Mouse (Mus musculus) midbrain, embryonic 12.5 days (tissue): ENCODE data around the gene Zgrf1. TPM values are rescaled to one million over a fixed set of nuclear protein-coding genes. Genes with fewer than 3 reads are reported as not detected.

ENCODE experiments used
- ATAC-seq: fragments of 200-750 bp; cut with Nextera tagmentation; 2 replicates; pipeline ENCODE4 v1.8.0; 2017; ENCODE audit warnings: low read depth, moderate TSS enrichment, moderate library complexity; ENCODE audit not compliant: low FRiP score
- H3K27ac ChIP-seq: fragments of 300-500 bp; sonication (generic); replicated peaks from 2 replicates; pipeline ENCODE4 v1.5.1; 2016; ENCODE audit warnings: mild to moderate bottlenecking
- H3K27me3 ChIP-seq: fragments of 300-500 bp; sonication (generic); 2 replicates; pipeline ENCODE4 v1.6.1; 2016; ENCODE audit warnings: mild to moderate bottlenecking
- H3K36me3 ChIP-seq: fragments of 300-500 bp; sonication (generic); 2 replicates; pipeline ENCODE4 v1.6.1; 2016
- H3K4me1 ChIP-seq: fragments of 300-500 bp; sonication (generic); 2 replicates; pipeline ENCODE4 v1.6.1; 2016
- H3K4me2 ChIP-seq: fragments of 300-500 bp; sonication (generic); replicated peaks from 2 replicates; pipeline ENCODE4 v1.6.1; 2016; ENCODE audit warnings: mild to moderate bottlenecking, moderate library complexity
- H3K4me3 ChIP-seq: fragments of 300-500 bp; sonication (generic); 2 replicates; pipeline ENCODE4 v1.5.1; 2016; ENCODE audit warnings: mild to moderate bottlenecking
- H3K9ac ChIP-seq: fragments of 300-500 bp; sonication (generic); replicated peaks from 2 replicates; pipeline ENCODE4 v1.6.1; 2016; ENCODE audit warnings: mild to moderate bottlenecking, moderate library complexity
- H3K9me3 ChIP-seq: fragments of 300-500 bp; sonication (generic); 2 replicates; pipeline ENCODE4 v1.6.1; 2016; ENCODE audit warnings: mild to moderate bottlenecking
- whole genome bisulfite sequencing: fragments of 180-500 bp; shearing (Covaris S2); methylation state at CpG from one replicate; pipeline ENCODE4 v1.1.7; 2016; 5-methylcytosine and 5-hydroxymethylcytosine counted together
- polyA plus RNA-seq: library from polyadenylated mRNA; unstranded; fragments of >200 nt; fragmentation: Nextera tagmentation; extraction: Ambion mirVana; gene quantifications from 2 replicates; pipeline ENCODE4 v1.2.1, GENCODE M21; 2016

The Zgrf1 gene
- polyA plus RNA-seq, 1 experiment from 2014 or later = 16.9 TPM

DNA sequence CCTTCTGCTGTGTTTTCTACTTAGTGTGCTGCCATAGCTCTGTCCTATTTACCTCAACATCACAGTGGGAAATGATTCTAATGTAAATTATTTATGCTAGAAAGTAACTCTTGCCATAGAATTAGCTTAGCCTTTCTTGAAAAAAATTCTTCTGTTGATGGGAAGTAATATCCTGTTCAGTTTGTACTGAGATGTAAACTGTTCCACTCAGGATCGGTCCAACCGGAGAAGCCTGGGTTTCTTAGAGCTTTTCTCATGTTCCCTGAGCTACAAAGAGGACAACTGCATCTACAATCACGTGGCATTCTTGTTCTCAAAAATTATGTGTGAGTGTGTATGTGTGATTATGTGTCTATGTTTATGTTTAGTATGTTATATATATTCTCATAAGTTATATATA is 24.1 kb upstream of the Zgrf1 start:
- Histone ChIP-seq H3K9me3 (no peaks in the 10 kb centered on the region), H3K27ac (no peak overlapping the region), H3K4me1 (0 out of 2 replicates have a peak, but pooled peaks cover 4% of the 10 kb centered on the region), H3K9ac (no peak overlapping the region), H3K36me3 (no peaks in the 10 kb centered on the region), H3K4me3 (no peak overlapping the region), H3K4me2 (no peak overlapping the region), H3K27me3 (no peaks in the 10 kb centered on the region)
- WGBS = 77% methylated on average over 3 of the region's 3 CpGs
- ATAC-seq = no peak

GRCm38 (mm10) chr3:127529824-127530223 is 23.5 kb upstream of the Zgrf1 start:
- no peak overlapping the region for H3K4me2 ChIP-seq
- H3K9me3 ChIP-seq = no peaks in the 10 kb centered on the region
- no peak overlapping the region for H3K9ac ChIP-seq
- 0 out of 2 replicates have a peak, but pooled peaks cover 4% of the 10 kb centered on the region for H3K4me1 ChIP-seq
- no peak overlapping the region for H3K27ac ChIP-seq
- H3K27me3 ChIP-seq = no peaks in the 10 kb centered on the region
- WGBS = 79% methylated on average over 4 of the region's 4 CpGs
- no peak overlapping the region for H3K4me3 ChIP-seq
- ATAC-seq = no peak
- H3K36me3 ChIP-seq = no peaks in the 10 kb centered on the region

DNA sequence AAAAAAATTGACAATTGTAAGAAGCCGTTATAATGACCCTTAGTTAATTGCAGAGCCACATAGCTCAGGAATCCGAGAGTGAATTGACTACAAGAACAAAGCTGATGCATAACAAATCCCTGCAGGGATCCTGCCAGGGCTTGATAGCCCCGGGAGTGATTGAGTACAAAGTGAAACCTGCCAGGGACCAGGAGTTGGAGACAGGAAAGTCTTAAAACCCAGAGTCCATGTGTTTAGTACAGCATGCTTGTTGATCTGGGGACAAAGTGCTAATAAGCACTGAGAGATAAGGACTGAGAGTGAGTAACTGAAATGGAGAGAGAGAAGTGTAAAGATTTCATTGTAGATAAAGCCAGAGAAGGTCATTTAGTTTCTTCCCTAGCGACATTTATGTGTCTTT is 23.0 kb upstream of the Zgrf1 start:
- Histone ChIP-seq H3K4me1 (0 out of 2 replicates have a peak, but pooled peaks cover 4% of the 10 kb centered on the region), H3K36me3 (no peaks in the 10 kb centered on the region), H3K9ac (no peak overlapping the region), H3K4me3 (no peak overlapping the region), H3K27me3 (no peaks in the 10 kb centered on the region), H3K4me2 (no peak overlapping the region), H3K9me3 (no peaks in the 10 kb centered on the region), H3K27ac (no peak overlapping the region)
- no peak for ATAC-seq
- WGBS = 11% methylated on average over 4 of the region's 4 CpGs

- no peak overlapping the region for H3K4me2 ChIP-seq
- no peak for ATAC-seq
- H3K27me3 ChIP-seq = no peaks in the 10 kb centered on the region
- no peaks in the 10 kb centered on the region for H3K9me3 ChIP-seq
- no peak overlapping the region for H3K9ac ChIP-seq
- H3K4me3 ChIP-seq = no peak overlapping the region
- no peak overlapping the region for H3K27ac ChIP-seq
- H3K4me1 ChIP-seq = no peaks in the 10 kb centered on the region
- H3K36me3 ChIP-seq = peaks cover 34% of the 10 kb centered on the region
- 71% methylated on average over 6 of the region's 6 CpGs for WGBS
Measured at GRCm38 (mm10) chr3:127539193-127539592, 14.1 kb upstream of the Zgrf1 start.

- Histone ChIP-seq H3K27me3 (no peaks in the 10 kb centered on the region), H3K9ac (no peak overlapping the region), H3K36me3 (peaks cover 43% of the 10 kb centered on the region), H3K4me2 (no peak overlapping the region), H3K4me1 (no peaks in the 10 kb centered on the region), H3K9me3 (no peaks in the 10 kb centered on the region), H3K4me3 (no peak overlapping the region), H3K27ac (no peak overlapping the region)
- 74% methylated on average over 4 of the region's 4 CpGs for WGBS
- ATAC-seq = no peak
Measured at GRCm38 (mm10) chr3:127543976-127544375, 9.3 kb upstream of the Zgrf1 start.

- ATAC-seq = no peak
- 15% methylated on average over 5 of the region's 5 CpGs for WGBS
- H3K36me3 ChIP-seq = peaks cover 40% of the 10 kb centered on the region
- no peak overlapping the region for H3K9ac ChIP-seq
- H3K9me3 ChIP-seq = no peaks in the 10 kb centered on the region
- H3K27ac ChIP-seq = no peak overlapping the region
- H3K4me3 ChIP-seq = no peak overlapping the region
- no peak overlapping the region for H3K4me2 ChIP-seq
- H3K27me3 ChIP-seq = no peaks in the 10 kb centered on the region
- H3K4me1 ChIP-seq = no peaks in the 10 kb centered on the region
Measured at GRCm38 (mm10) chr3:127544610-127545121, 8.6 kb upstream of the Zgrf1 start.

GRCm38 (mm10) chr3:127547882-127548281 is 5.4 kb upstream of the Zgrf1 start:
- Histone ChIP-seq H3K27ac (no peak overlapping the region), H3K4me1 (no peaks in the 10 kb centered on the region), H3K9ac (no peak overlapping the region), H3K27me3 (no peaks in the 10 kb centered on the region), H3K36me3 (peaks cover 28% of the 10 kb centered on the region), H3K9me3 (no peaks in the 10 kb centered on the region), H3K4me3 (no peak overlapping the region), H3K4me2 (no peak overlapping the region)
- ATAC-seq = no peak
- WGBS = 30% methylated on average over 5 of the region's 5 CpGs

DNA sequence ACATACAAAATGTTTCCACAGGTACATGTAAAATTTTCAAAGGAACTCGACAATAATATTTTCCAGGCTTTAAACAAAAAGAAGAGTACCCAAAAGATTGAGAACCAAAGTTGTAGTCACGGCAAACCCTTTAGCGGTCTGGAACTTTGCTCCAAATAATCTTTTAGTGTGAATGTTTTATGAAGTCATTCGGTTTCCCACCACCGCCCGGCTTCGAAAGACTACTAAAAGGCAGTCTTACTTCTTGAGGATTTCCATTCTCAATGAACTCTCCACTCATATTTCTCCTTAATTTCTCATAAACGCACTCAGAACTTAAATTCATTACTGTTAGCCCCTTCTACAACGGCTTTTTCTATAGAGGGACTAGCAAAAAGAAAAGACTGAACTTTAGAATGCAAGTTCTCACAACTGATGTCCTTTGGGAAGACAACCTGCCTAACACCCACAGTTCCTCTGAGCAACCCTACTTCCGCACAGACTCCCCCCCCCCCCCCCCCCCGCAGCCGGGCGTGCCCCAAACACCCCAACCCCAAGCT is 786 bp upstream of the Zgrf1 start:
- peak overlapping the region; percentile 54 for H3K4me2 ChIP-seq
- peak overlapping the region; percentile 73 for H3K4me3 ChIP-seq
- H3K9me3 ChIP-seq = no peaks in the 10 kb centered on the region
- peaks cover 11% of the 10 kb centered on the region for H3K4me1 ChIP-seq
- 9% methylated on average over 11 of the region's 13 CpGs for WGBS
- peak overlapping the region; percentile 91 for H3K27ac ChIP-seq
- H3K36me3 ChIP-seq = peaks cover 16% of the 10 kb centered on the region
- no peaks in the 10 kb centered on the region for H3K27me3 ChIP-seq
- no peak for ATAC-seq
- H3K9ac ChIP-seq = peak overlapping the region; percentile 66

DNA sequence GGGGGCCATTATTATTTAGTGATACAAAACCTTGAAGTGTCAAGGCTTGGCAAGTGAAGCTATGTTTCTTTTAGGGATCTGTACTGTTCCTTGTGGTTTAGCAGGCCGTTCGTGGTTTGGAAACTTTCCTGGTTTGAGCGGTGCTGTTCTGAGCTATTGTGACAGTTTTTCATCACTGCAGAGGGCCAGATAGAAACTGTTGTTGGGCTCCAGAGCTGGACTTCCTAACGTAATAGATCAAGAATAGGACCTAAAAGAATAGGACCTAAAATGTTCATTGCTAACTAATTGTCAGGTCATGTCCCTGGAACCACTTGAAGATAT is 393 bp downstream of the Zgrf1 start:
- H3K4me2 ChIP-seq = peak overlapping the region; percentile 68
- H3K27me3 ChIP-seq = no peaks in the 10 kb centered on the region
- H3K9me3 ChIP-seq = no peaks in the 10 kb centered on the region
- peaks cover 16% of the 10 kb centered on the region for H3K36me3 ChIP-seq
- H3K27ac ChIP-seq = no peak overlapping the region
- peak overlapping the region; percentile 66 for H3K9ac ChIP-seq
- H3K4me3 ChIP-seq = peak overlapping the region; percentile 73
- WGBS = under 1% methylated on average over 4 of the region's 4 CpGs
- peaks cover 11% of the 10 kb centered on the region for H3K4me1 ChIP-seq
- no peak for ATAC-seq

GRCm38 (mm10) chr3:127554723-127555122 is 1.4 kb downstream of the Zgrf1 start:
- peaks cover 16% of the 10 kb centered on the region for H3K36me3 ChIP-seq
- H3K4me1 ChIP-seq = peaks cover 11% of the 10 kb centered on the region
- H3K27ac ChIP-seq = no peak overlapping the region
- H3K9me3 ChIP-seq = no peaks in the 10 kb centered on the region
- no peak for ATAC-seq
- WGBS = 70% methylated on average over 5 of the region's 5 CpGs
- H3K4me3 ChIP-seq = peak overlapping the region; percentile 73; the same call in 1 of the 2 replicates
- no peak overlapping the region for H3K9ac ChIP-seq
- no peaks in the 10 kb centered on the region for H3K27me3 ChIP-seq
- peak overlapping the region; percentile 68 for H3K4me2 ChIP-seq

- peaks cover 39% of the 10 kb centered on the region for H3K36me3 ChIP-seq
- H3K9ac ChIP-seq = no peak overlapping the region
- ATAC-seq = no peak
- H3K27ac ChIP-seq = no peak overlapping the region
- no peaks in the 10 kb centered on the region for H3K9me3 ChIP-seq
- H3K27me3 ChIP-seq = no peaks in the 10 kb centered on the region
- peaks cover 11% of the 10 kb centered on the region for H3K4me1 ChIP-seq
- H3K4me3 ChIP-seq = no peak overlapping the region
- H3K4me2 ChIP-seq = no peak overlapping the region
Measured at GRCm38 (mm10) chr3:127558201-127558600, 4.9 kb downstream of the Zgrf1 start.

- H3K9ac ChIP-seq = no peak overlapping the region
- no peaks in the 10 kb centered on the region for H3K9me3 ChIP-seq
- peaks cover 35% of the 10 kb centered on the region for H3K36me3 ChIP-seq
- no peaks in the 10 kb centered on the region for H3K27me3 ChIP-seq
- no peak overlapping the region for H3K4me2 ChIP-seq
- H3K27ac ChIP-seq = no peak overlapping the region
- H3K4me3 ChIP-seq = no peak overlapping the region
- H3K4me1 ChIP-seq = no peaks in the 10 kb centered on the region
- no peak for ATAC-seq
- 90% methylated on average over 4 of the region's 4 CpGs for WGBS
Measured at GRCm38 (mm10) chr3:127562974-127563373, 9.7 kb downstream of the Zgrf1 start.

- H3K4me3 ChIP-seq = no peak overlapping the region
- no peak overlapping the region for H3K27ac ChIP-seq
- H3K4me1 ChIP-seq = no peaks in the 10 kb centered on the region
- WGBS = 81% methylated on average over 3 of the region's 3 CpGs
- no peak overlapping the region for H3K4me2 ChIP-seq
- no peaks in the 10 kb centered on the region for H3K9me3 ChIP-seq
- H3K9ac ChIP-seq = no peak overlapping the region
- H3K27me3 ChIP-seq = no peaks in the 10 kb centered on the region
- H3K36me3 ChIP-seq = peaks cover 42% of the 10 kb centered on the region
- ATAC-seq = no peak
Measured at GRCm38 (mm10) chr3:127565129-127565528, 11.8 kb downstream of the Zgrf1 start.
